Mouse (Mus musculus): Measurements from ENCODE around the gene Syt1.

The Syt1 gene

DNA sequence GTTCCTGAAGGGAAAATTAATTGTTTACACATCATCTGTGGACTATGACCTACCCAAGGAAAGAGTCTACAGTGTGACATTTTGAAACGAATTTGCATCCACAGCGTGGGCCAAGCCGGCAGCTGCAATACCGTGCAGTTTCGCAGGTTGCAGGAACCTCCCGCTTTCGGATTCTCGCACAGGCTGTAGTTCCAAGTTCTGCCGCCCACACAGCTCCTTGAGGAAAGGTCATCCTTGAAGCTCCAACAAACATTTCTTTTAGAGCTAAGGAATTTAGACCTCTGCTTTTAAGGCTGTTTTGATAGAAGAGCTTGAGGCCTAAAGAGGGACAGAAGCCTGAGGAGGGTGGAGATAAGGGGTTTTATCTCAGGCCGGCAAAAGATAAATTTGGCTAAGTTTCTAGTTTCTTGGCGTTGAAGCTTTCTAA lies 556.1 kb downstream of the Syt1 start:
- no peak for DNase-seq (ENCODE audit: extremely low read depth, insufficient read length, low spot score)

DNA sequence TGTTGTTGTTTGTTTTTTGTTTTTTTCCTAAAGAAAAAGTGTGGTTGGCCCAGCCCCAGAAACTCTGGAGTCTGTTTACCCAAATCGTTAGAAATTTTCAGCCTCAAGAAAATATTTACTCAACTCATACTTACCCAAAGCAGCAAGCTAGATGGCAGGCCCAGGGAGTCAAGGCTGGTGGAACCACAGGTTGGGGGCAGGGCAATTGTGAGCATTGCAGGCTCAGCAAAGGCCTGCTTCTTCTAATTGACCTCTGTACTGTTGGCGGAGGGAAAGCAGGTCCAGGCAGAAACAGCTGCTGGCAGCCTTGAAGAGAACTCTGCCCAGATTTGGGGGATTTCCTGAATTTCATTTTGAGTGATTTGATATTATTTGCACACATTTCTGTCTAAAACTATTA lies 557.2 kb downstream of the Syt1 start:
- DNase-seq (ENCODE audit: extremely low read depth, insufficient read length, low spot score): no peak

DNA sequence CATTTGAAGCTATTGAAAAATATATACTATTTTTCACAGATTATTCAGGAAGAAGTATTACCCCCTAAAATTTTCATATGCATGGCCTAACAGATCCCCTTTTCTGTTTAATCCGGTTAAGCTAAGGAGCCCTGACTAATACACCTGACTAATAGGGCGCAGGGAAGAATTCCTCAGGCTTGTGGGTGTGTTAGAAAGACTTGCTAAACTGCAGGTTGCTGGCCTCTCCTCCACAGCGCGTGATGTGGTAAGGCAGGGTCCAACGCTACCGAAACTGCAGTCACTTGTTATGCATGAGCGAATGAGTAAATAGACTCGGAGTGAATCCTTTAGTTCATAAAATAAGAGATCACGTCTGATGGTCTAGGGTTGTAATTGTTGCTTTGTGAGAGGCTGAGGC lies 558.4 kb downstream of the Syt1 start:
- no peak for DNase-seq (ENCODE audit: extremely low read depth, insufficient read length, low spot score)

DNA sequence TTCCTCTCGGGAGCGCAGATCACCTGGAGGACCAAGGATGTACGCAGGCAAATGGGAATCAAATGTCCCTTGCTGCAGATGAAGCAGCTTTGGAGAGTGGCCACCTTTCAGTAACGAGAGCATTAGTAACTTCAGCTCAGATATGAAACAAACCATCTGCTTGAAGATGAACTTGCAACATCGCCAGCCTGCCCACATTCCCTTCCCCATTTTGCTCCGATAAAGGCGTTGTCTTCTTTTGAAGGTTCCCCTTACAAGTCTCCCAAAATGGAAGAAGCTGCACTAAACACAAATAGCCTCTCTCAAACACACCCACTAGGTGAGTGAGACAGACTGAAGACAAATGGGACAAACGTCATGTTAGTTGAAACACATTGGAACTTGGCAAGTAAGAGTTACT lies 559.3 kb downstream of the Syt1 start:
- DNase-seq (ENCODE audit: extremely low read depth, insufficient read length, low spot score): no peak

DNA sequence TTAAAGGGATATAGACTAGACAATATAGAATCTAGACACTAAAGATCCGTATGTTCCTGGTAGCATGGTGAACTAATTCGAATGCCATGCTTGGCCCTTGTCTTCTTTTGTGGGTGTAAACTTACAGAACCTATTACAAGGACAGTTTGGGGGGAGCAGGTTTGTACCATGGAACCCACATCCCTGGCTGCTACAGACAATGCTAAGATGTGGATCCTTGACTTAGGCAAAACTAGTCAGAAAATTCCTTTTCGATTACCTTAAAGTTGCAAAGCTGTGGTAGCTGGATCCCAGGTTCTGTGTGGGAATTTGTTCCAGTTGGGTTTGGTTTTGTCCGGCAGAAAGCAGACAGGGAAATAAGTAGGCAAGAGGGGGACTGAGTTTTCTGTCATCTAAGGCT lies 560.4 kb downstream of the Syt1 start:
- DNase-seq (ENCODE audit: extremely low read depth, insufficient read length, low spot score): no peak

DNA sequence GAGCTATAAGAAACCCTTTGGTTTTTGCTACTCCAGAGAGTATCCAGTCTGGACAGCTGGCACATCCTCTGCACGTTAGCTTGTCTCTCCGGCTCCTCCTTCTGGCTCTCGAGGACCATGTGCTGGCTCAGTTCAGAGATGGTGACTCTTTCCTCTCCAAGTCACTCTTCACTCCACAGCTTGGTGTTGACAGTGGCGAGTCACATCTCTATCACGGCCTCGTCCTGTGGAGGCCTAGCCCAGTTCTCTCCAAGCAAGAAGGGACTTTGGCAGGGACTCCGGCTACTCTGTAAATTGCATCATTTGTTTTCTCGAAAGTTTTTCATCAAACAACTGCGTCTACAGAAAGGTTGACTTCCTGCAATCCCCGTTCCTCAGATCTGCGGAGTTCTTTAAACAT lies 562.4 kb downstream of the Syt1 start:
- no peak for DNase-seq (ENCODE audit: extremely low read depth, insufficient read length, low spot score)
